Mouse (Mus musculus): ENCODE data around the gene Btnl2.

Btnl2 gene

GRCm38 (mm10) chr17:34398711-34399393 lies 44.2 kb downstream of the Btnl2 start, which contains the start of gene BC051142:
BC051142 (plus strand) TSS chr17:34398820.
- peak; percentile 64 to 70 for DNase-seq (ENCODE audit: low spot score in 2 of 2)

GRCm38 (mm10) chr17:34399394-34399715 lies 44.7 kb downstream of the Btnl2 start:
- no peak for DNase-seq (ENCODE audit: low spot score in 2 of 2)

GRCm38 (mm10) chr17:34411117-34411516 lies 56.5 kb downstream of the Btnl2 start:
- peak; percentile 33 to 73 for DNase-seq (ENCODE audit: low spot score in 2 of 2)
